Mouse (Mus musculus) layer of hippocampus, postnatal 10 days (tissue): ENCODE measurements at regions not wholly inside any gene's neighbourhood (a gene's known extent, or its start where the extent isn't known, plus 50 kb on each side); places are given as distances from the start of the nearest gene placed in this dataset.
"Not testable (repeated sequence)": the region's sequence is repeated elsewhere in the genome, so short reads cannot be mapped to it uniquely, and the experiment has no call there.

ENCODE experiments used
- DNase-seq, 2 experiments: peaks; one replicate each; pipeline ENCODE4 v3.0.0; 2021; ENCODE audit warnings: low spot score in 2 of 2

DNA sequence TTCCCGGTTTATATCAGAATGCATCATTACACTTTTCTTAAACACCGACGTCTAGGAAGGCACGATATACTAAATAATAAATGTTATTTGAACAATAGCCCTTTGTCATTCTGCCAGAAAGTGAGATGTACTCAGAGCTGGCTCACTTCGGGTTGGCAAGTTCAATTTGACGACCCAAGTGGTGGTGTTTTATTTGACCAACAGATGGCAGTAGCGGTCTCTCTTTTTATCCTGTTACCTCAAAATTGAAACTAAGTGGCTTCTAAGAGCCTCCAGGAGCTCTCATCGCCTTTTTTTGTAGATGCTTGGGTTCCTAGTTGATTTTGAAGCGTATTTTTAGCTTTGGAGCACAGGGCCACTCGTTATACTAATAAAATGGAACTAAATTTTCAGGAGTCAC lies 66.7 kb upstream of the Chmp2b start:
- peak; percentile 63 to 70 for DNase-seq

DNA sequence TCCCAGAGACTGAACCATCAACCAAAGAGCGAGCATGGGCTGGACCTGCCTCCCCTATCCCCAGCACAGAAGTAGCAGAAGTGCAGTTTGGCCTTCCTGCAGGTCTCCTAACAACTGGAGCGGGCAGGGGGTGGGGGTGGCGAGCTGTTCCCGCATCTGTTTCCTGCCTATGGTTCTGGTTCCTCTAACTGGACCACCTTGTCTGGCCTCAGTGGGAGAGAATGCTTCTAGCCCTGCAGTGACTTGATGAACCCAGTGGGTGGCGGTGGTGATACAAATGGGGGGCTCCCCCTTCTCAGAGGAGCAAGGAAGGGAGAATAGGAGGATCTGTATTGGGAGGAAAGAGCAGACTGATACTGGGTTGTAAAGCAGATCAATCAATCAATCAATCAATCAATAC lies 69.2 kb upstream of the Chmp2b start:
- DNase-seq, result no peak

DNA sequence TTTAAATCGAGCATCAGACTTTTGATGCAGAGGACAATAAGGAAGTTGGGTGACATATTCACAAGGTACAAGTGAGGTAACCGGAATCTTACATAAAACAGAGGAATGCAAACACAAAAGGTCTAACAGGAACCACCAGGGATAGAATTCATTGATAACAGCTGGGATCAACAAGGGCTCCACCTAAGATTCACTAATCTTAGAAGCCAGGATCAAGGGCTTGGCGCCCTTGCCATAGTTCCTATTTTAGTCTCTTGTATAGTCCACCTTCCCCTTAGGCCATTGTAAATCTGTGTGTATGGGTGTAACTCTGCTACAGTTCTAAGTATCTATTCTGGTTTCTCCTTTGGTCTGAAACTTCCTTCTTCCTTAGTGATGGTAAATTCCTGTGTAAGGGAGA lies 84.2 kb upstream of the Chmp2b start:
- DNase-seq, result not testable (repeated sequence)

DNA sequence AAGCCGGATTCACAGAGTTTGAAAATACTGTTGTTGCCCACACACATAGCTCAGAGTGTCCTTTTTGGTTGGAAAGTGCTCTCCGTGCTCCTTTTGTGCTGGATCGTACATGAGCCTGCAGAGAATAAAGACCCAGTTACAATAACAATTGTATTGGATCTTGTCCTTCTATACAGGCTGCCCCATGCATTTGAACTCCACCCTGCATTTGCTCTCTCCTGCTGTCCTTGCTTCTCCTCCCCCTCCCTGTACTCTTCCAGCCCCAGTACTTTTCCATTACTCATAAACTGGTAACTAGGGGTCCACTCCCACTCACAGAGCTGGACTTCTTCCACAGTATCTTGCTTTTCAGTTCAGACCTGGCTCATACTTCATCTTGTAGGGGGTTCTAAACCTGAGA lies 86.5 kb upstream of the Chmp2b start:
- DNase-seq, result no peak

DNA sequence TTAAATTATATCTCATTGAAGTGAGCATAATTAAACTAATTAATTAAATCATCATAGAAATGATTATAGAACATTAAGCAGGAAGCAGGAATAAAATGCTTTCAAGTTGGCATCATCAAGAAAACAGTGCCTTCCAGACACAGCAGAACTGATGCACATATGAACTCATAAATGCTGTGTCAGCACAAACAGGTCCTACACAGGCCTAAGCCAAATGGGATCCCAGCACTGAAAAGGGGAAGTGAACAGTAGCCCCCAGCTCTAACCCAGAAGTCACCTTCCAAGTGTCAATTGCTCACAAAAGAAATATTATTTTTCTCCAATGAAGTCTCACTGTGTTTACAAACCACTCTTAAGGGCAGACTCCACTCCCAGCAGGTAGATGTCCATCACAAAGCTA lies 93.0 kb upstream of the Chmp2b start:
- DNase-seq, result no peak

DNA sequence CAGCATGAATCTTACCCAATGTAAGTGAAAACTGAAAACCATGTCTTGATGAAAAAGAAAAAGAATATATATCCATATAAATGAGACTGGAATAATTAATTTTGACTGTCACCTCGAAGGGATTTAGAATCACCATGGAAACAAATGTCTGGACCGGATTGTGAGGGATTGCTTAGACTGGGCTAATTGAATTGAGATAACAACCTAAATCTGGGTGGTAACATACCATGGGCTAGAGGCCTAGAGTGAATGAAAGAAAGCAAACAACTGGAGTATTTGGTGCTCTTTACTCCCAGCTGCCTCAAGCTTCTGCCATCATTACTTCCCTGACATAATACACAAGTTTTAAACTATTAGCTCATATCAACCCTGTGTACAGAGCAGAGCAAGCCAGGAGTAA lies 95.3 kb upstream of the Chmp2b start:
- no peak for DNase-seq

DNA sequence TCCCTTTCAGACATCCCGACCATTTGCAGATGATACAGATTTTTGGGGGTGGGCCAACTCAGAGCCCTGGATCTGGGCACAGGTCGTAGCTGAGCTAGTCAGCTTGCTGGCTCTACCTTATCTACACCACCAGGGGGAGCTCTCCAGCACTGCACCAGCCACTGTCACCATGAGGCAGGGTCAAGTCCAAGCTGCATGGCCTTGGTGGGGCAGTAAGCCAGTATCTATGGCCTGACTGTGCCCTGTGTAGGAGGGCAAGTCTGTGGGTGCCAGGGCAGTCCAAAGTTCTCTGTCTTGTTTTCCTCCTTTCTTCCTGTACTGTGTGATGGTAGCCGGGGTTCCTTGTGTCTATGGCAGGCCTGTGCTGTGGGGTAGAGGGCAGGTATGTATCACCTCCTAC lies 102.3 kb upstream of the Chmp2b start:
- DNase-seq, result peak in 1 of 2 experiments; percentile 15

DNA sequence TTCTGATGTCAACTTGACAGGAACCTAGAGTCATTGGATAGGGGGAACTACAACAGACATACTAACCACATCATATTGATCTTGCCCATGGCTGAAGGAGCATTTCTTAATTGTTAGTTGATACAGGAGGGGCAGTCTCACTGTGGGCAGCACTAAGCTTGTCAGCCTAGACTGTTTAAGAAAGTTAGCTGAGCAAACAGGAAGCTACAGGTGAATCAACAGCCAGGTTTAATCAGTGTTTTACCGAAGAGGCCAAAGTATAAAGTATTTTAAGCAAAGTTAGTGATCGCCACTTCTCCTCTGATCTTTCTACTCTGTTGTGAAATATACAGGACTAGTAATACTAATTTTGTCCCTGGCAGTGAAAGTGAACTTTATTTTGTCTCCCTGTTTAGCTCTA lies 109.6 kb upstream of the Chmp2b start:
- no peak for DNase-seq

DNA sequence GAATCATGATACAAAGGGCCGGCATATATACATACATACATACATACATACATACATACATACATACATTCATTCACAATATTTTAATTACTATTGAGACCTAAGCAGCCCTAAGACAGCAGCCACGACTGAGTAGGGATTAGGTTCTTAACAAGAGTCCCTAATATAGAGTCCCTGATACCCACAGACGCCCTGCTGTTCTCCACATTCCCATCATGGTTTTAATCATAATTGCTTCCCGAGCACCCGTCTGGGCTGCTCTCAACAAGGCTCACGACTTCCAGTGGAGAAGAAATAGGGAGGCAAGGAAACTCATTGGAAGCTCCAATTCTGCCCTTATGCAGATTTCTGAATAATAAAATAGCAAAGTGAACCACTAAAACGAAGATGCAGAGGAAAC lies 120.6 kb upstream of the Chmp2b start:
- no peak for DNase-seq

DNA sequence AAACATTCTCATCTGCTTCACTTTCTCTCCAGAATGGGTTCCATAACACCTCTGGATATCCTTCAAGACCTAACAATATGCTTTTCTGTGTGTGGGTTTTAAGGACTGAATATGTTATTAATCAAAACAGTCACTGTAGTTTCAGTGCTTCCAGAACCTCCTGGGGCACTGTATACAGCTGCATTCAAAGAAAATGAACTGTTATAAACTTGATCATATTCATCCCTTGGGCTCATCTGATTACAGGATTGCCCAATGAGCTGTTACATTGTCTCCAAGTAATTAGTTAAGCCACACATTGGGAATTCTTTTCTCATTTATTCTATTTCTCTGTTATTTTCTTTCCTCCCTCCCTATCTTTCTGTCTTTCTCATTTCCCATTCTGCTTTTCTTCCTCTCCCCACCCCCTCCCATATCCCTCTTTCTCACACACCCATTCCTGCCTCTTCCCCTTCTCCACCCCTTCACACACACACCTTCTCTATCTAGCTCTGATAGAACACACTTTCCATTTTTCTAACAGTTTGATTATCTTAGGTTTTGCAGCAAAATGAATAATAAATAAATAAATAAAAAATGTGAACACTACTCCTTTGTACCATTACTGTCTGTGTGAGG lies 121.3 kb upstream of the Chmp2b start:
- no peak for DNase-seq

DNA sequence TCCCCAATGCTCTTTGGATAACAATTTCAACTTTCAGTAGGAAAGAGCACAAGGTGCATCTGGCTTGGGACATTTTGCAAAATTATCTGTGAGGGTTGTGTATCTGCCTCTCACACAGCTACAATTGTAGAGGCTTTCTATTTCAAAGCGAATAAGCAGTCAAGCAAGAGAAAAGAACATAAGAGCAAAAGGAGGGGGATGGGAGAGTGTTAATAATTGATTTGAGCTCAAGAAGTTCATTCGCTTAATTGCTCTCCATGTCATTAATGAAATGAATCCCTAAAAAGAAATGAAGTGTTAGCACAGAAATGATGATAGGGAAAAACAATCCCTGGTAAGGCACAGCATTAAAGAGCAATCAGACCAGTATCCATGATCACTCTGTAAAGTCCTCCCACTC lies 121.4 kb upstream of the Vgll3 start:
- DNase-seq, result no peak

DNA sequence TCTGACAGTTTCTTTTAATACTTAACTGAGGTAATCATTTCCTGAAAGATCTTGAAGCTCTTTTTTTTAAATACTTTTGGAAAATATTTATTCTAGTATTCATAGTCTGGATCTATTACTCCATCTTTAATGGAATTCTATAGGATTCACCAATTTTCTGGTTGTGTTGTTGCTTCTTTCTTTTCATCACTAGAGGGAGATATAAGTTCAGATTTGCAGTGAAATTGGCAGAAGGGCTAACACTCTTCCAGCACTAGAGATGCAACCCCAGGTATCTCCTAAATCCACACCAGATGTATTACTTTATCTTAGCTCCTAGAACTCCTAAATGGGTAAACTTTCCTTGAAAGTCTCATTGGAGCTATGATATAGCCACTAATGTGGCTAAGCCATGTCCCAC lies 99.4 kb upstream of the Vgll3 start:
- no peak for DNase-seq

DNA sequence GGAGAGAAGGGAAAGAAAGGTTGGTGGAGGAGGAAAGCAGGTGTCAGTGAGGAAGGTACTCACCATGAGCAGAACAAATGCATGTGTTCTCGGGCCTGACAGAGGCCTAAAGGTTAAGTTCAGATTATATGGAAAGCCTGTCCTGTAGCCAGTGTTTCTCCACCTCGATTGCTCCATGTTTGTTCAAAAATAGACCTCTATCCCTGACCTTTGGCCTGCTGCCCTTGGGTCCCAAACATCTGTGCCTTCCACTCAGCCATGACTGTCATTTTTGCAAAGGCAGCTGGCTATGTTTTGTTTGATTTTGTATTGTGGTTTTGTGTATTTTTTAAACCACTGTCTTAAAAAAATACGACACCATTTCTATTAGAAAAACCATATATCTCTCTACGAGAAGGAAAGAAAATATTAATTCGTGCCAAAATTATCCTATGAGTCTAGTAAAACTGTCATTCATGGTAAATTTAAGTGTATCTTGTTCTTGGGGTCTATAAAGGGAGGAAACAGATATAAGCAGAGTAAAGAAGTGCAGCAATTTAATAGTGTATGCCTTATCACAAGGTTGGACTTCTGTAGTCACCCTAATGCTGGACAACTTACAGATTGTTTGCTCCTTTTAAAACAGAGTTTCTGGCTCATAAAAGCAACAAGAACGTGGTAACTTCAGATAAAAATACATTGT lies 96.1 kb upstream of the Vgll3 start:
- no peak for DNase-seq

DNA sequence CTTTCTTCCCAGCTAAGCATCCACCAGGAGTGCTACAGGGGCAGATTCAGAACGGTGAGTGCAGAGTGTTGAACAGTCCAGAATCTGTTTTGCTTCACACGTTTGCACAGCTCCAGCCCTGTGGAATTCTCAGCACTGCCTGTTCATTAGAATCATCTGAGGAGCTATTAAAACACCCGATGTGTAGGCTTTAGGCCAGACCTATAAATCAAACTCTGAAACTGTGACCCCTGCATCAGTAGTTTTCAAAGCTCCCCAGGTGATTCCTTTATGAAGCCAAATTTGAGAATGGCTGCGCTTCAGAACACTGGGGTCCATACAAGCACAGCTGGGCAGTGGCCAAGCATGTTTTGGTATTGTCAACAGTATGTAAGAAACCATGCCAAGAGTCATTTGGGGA lies 94.1 kb upstream of the Vgll3 start:
- DNase-seq, result no peak

DNA sequence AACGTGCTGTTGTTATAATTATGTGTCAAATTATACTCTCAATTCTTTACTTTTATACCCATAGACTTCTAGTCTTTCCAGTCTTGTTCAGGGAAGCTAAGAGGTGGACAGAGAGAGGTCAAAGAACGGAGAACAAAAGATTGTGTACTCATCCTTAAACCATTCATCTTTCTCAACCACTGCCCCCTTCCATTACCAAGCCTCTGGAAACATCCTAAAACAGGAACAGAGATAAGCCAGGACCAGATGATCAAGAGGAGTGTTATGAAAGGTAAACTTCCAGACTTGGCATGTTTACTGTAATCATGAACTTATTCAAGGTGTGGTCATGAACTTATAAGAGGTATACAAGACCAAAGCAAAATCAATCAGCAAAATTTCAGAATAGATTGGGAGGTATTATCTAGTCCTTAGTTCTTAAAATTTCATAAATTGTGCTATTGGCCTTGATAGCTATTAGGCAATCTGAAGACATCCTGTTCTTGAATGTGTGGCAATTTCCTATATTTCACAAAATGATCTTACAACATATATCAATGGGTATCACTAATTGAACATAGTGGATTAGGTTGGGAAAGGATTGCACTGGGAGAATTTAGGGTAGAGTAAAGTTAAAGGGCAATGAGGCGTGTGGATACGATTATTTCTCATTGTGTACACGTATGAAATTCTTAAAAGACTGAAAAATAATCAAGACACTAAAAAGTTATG lies 89.3 kb upstream of the Vgll3 start:
- DNase-seq, result no peak

DNA sequence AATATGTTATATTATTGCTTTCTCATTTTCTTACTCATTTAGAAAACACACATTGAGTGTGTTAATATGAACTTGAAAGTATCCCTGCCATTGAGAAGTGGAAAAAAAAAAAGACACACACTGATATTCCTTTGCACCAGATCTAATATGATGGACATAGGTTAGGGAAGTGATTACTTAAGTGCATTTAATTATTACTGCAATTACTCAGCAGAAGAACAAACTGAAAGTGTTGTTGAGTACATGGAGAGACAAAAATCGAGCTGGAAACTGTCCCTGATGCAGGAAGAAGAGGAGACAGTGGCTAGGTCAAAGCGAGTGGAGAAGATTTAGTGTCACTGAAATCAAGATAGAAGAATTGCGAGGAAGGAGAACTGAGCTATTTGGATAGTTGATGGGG lies 88.8 kb upstream of the Vgll3 start:
- DNase-seq, result no peak

DNA sequence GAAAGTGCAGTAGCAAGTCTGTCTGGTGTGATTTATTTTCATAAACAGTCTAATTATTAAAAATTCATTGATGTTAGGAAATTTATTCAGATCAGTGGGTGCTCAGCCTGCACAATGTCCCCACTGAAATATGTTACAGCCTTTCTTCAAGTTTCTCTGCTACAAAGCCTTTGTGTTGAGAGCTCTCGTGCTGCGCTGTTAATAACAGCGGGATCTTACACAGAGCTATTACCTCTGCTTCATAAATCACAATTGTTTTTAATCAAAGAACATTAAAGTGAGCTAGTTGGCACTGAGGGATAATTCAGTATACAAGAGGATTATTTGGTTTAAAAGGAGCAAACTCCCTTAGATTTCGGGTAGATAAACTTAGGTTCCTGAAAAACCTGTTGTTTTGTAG lies 85.7 kb upstream of the Vgll3 start:
- DNase-seq, result no peak

DNA sequence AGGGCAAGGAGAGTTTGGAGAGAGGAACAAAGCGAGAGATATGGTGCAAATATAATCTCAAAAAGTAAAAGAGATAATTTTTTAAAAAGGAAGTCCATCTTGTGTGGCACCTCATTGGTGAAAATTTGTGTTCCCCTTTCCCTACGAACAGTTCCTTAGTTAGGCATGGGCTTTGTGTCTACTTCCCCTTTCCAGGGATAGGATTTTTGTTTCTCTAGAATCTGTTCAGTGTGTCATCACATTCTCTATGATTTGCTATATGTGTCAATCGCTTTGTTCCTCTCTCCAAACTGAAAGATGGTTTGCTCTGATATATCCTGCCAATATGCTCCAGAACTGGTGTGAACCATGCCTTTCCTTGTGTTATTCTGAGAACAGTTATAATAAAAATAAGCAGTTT lies 75.4 kb upstream of the Vgll3 start:
- DNase-seq, result no peak

DNA sequence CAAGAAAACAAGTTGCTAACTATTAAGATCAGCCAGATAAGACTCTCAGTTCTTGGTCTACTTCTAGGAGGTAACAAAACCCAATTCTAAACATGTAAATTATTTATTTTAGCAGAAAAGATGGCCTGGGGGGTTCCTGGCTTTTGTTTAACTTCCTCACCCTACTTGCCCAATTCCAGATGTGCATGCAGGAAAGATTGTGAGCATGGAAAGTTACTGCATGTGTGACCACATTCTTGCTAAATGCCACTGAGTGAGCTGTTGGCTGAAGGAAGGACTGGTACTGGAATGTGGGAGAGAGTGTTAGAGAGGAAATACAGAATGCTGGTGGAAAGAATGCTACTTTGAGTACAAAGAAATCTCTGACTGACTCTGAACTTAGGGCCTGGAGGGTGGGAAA lies 72.1 kb upstream of the Vgll3 start:
- DNase-seq, result no peak

DNA sequence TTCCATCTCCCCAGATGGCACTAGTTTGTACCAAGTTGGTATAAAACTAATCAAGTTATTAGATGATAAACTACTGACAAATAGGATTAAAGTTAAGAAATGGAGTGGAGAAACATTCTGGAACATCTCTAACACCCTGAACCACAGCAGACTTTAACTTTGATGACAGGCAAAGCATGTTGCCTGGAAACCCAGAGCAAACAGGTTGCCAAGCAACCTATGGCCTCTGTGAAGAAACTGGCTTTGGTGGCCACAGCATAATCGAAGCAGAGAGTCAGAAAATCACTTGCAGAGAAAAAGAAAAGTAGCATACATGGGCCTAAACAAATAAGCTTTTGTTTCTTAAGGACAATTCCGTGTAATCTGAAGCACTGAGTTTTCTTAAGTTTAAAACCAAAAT lies 59.4 kb upstream of the Vgll3 start:
- DNase-seq, result no peak
